25 mouse cellular contexts compared by ENCODE assay signal in genomic region chrX:139778886-139779285, GRCm38 (mm10). TPM values are rescaled to one million over a fixed set of nuclear protein-coding genes. Genes with fewer than 3 reads are reported as not detected.
DNase-seq lines count a peak whose midpoint lies in the region; ATAC-seq and TF ChIP-seq lines count a peak whose summit lies in the region.
"Had no signal": no experiment of that assay in that cellular context is flagged by ENCODE, and none has a peak within 500 bp of the region (broad histone marks: within the 10 kb centered on the region; RNA-seq: fewer than 3 reads in every experiment).

No protein-coding gene starts in this region.

- no peak overlapping the region for H3K27ac ChIP-seq in kidney, adult 2 months (ENCODE audit: insufficient read depth, low read depth, low read length)
- H3K27ac ChIP-seq in kidney, embryonic 14.5 days (ENCODE audit: low read depth, low read length), result no peak overlapping the region
- peak overlapping the region; percentile 94 for H3K27ac ChIP-seq in liver, adult 2 months (replicated peaks; ENCODE audit: insufficient read depth, low read depth, low read length)
- H3K27ac ChIP-seq in liver, postnatal 0 days (ENCODE audit: low read depth), result peak overlapping the region; percentile 72
- H3K27ac ChIP-seq in liver, embryonic 12.5 days, result no peak overlapping the region

- no peak for TF ChIP-seq CTCF in kidney, adult 2 months (conservative IDR thresholded peaks at IDR 0.05; ENCODE audit: insufficient read depth, insufficient read length, low read depth, low read length)
- TF ChIP-seq CTCF in liver, adult 2 months (IDR thresholded peaks at IDR 0.05; ENCODE audit: low read depth, low read length), result no peak
- TF ChIP-seq CTCF in liver, postnatal 0 days (IDR thresholded peaks at IDR 0.05; ENCODE audit: low read depth), result no peak

- no peak overlapping the region for H3K9ac ChIP-seq in kidney, embryonic 14.5 days (ENCODE audit: low read depth, low read length)
- H3K9ac ChIP-seq in liver, adult 2 months (ENCODE audit: low read depth, low read length), result peak overlapping the region; percentile 57
- H3K9ac ChIP-seq in liver, postnatal 0 days (replicated peaks), result no peak overlapping the region
- no peak overlapping the region for H3K9ac ChIP-seq in liver, embryonic 12.5 days

- no peak for TF ChIP-seq EP300 in liver, postnatal 0 days (IDR thresholded peaks at IDR 0.05; ENCODE audit: low read depth)

- no peak overlapping the region for H3K4me3 ChIP-seq in kidney, adult 2 months (ENCODE audit: insufficient read depth, low read depth, low read length)
- no peak overlapping the region for H3K4me3 ChIP-seq in kidney, embryonic 14.5 days (ENCODE audit: low read length)
- no peak overlapping the region for H3K4me3 ChIP-seq in liver, adult 2 months (ENCODE audit: insufficient read depth, low read depth, low read length)
- H3K4me3 ChIP-seq in liver, postnatal 0 days (ENCODE audit: low read depth, low read length), result no peak overlapping the region
- no peak overlapping the region for H3K4me3 ChIP-seq in liver, embryonic 12.5 days

- DNase-seq in kidney, adult 2 months, result peak; percentile 8
- peak; percentile 86 for DNase-seq in liver, adult 2 months (ENCODE audit: extremely low read depth, low read depth, low spot score)
- no peak for DNase-seq in liver
- DNase-seq in liver, postnatal 0 days, result no peak
- peak; percentile 70 for DNase-seq in yolk sac, embryonic 10.5 days (ENCODE audit: low spot score)
- no peak for DNase-seq in embryo, embryonic 10.5 days (ENCODE audit: low spot score)
- DNase-seq: adrenal gland, adult 8-10 months; adrenal gland, postnatal 14 days; adrenal gland, postnatal 25 days; B cell, adult 2 months; cerebellum, adult 11 months; cerebellum, adult 11-12 months had no signal

- 75% methylated on average over 1 of the region's 1 CpGs for WGBS in kidney, adult 2 months
- WGBS in kidney, embryonic 14.5 days, result 75% methylated on average over 1 of the region's 1 CpGs
- WGBS in liver, adult 2 months, result 15% methylated on average over 1 of the region's 1 CpGs
- WGBS in liver, postnatal 0 days (ENCODE audit: insufficient replicate concordance), result 50% methylated on average over 1 of the region's 1 CpGs
- WGBS in liver, embryonic 12.5 days (ENCODE audit: insufficient replicate concordance), result 78% methylated on average over 1 of the region's 1 CpGs

- no peaks in the 10 kb centered on the region for H3K27me3 ChIP-seq in kidney, adult 2 months (replicated peaks; ENCODE audit: control insufficient read depth, insufficient read depth, low read length)
- H3K27me3 ChIP-seq in kidney, embryonic 14.5 days (ENCODE audit: control insufficient read depth, insufficient read depth, low read length), result 0 out of 2 replicates have a peak, but pooled peaks cover 3% of the 10 kb centered on the region
- H3K27me3 ChIP-seq in liver, adult 2 months (ENCODE audit: control insufficient read depth, insufficient read depth, low read length), result no peaks in the 10 kb centered on the region
- no peaks in the 10 kb centered on the region for H3K27me3 ChIP-seq in liver, postnatal 0 days (ENCODE audit: insufficient read depth, low read length)
- peaks cover 7% of the 10 kb centered on the region; the same call in 1 of the 2 replicates for H3K27me3 ChIP-seq in liver, embryonic 12.5 days (replicated peaks)
- H3K27me3 ChIP-seq: CH12.LX had no signal

- no peak overlapping the region for H3K4me2 ChIP-seq in kidney, embryonic 14.5 days (replicated peaks; ENCODE audit: low read depth, low read length)
- H3K4me2 ChIP-seq in liver, postnatal 0 days (ENCODE audit: low read depth, low read length), result no peak overlapping the region
- no peak overlapping the region for H3K4me2 ChIP-seq in liver, embryonic 12.5 days

- H3K9me3 ChIP-seq in kidney, embryonic 14.5 days (ENCODE audit: control insufficient read depth, low read length), result no peaks in the 10 kb centered on the region
- H3K9me3 ChIP-seq in liver, postnatal 0 days (ENCODE audit: low read length), result no peaks in the 10 kb centered on the region
- no peaks in the 10 kb centered on the region for H3K9me3 ChIP-seq in liver, embryonic 12.5 days (replicated peaks)
- H3K9me3 ChIP-seq: G1E had no signal

- TF ChIP-seq POLR2A in kidney, adult 2 months (IDR thresholded peaks at IDR 0.05; ENCODE audit: low read depth, low read length), result no peak
- TF ChIP-seq POLR2A in liver, adult 2 months (IDR thresholded peaks at IDR 0.05; ENCODE audit: extremely low read depth, insufficient read depth, low read length), result no peak

- H3K79me2 ChIP-seq in liver, adult 2 months (ENCODE audit: control insufficient read depth, insufficient read depth, low read length), result no peaks in the 10 kb centered on the region

- H3K4me1 ChIP-seq in kidney, adult 2 months (ENCODE audit: control insufficient read depth, insufficient read depth, low read length), result peaks cover 20% of the 10 kb centered on the region
- no peaks in the 10 kb centered on the region for H3K4me1 ChIP-seq in kidney, embryonic 14.5 days (ENCODE audit: control insufficient read depth, insufficient read depth, low read length)
- H3K4me1 ChIP-seq in liver, adult 2 months (ENCODE audit: control insufficient read depth, insufficient read depth, low read length), result peaks cover 30% of the 10 kb centered on the region
- H3K4me1 ChIP-seq in liver, postnatal 0 days (ENCODE audit: insufficient read depth), result peaks cover 7% of the 10 kb centered on the region
- H3K4me1 ChIP-seq in liver, embryonic 12.5 days, result peaks cover 30% of the 10 kb centered on the region

- no peak for ATAC-seq in kidney, embryonic 14.5 days (ENCODE audit: low FRiP score, low TSS enrichment)
- ATAC-seq in liver, postnatal 0 days, result peak; percentile 74
- no peak for ATAC-seq in liver, embryonic 12.5 days
- ATAC-seq: activated CD4-positive, CD25-positive, alpha-beta regulatory T cell, adult 4 months; CD4-positive, CD25-positive, alpha-beta regulatory T cell, adult 4 months; Patski had no signal

- no peaks in the 10 kb centered on the region for H3K36me3 ChIP-seq in kidney, adult 2 months (ENCODE audit: control insufficient read depth, insufficient read depth, low read length)
- no peaks in the 10 kb centered on the region for H3K36me3 ChIP-seq in kidney, embryonic 14.5 days (ENCODE audit: control insufficient read depth, insufficient read depth, low read length)
- no peaks in the 10 kb centered on the region for H3K36me3 ChIP-seq in liver, adult 2 months (ENCODE audit: control insufficient read depth, insufficient read depth, low read length)
- H3K36me3 ChIP-seq in liver, postnatal 0 days (replicated peaks; ENCODE audit: insufficient read depth, low read length), result no peaks in the 10 kb centered on the region
- H3K36me3 ChIP-seq in liver, embryonic 12.5 days, result no peaks in the 10 kb centered on the region
- H3K36me3 ChIP-seq: G1E had no signal

RNA-seq across cellular contexts. Expression of gene Ripply1, which starts 3.3 kb away (rescaled TPM):
- polyA plus RNA-seq in kidney, adult 2 months (2012; rRNA removed), result 0.09 and 0.12 TPM in 2 replicates
- polyA plus RNA-seq in kidney, embryonic 14.5 days (2014; fragmentation: Nextera tagmentation; extraction: Ambion mirVana), result not detected in 2 replicates
- 0.74 and 1.6 TPM in 2 replicates for total RNA-seq in liver, adult 2 months (2014; rRNA removed)
- polyA plus RNA-seq in liver, adult 2 months (2012; rRNA removed), result 1.5 and 2.5 TPM in 2 replicates
- polyA plus RNA-seq in liver, postnatal 0 days (2015; fragmentation: Nextera tagmentation; extraction: Ambion mirVana), result not detected in 2 replicates
- not detected in 2 replicates for polyA plus RNA-seq in liver, embryonic 12.5 days (2016; fragmentation: Nextera tagmentation; extraction: Ambion mirVana)
- total RNA-seq: adrenal gland, adult 18-20 months; adrenal gland, adult 2 months; adrenal gland, adult 8-10 months; adrenal gland, postnatal 10 days; adrenal gland, postnatal 14 days; adrenal gland, postnatal 25 days; adrenal gland, postnatal 36 days; CH12.LX; G1E; MEL had no signal
- polyA plus RNA-seq: activated CD4-positive, CD25-positive, alpha-beta regulatory T cell, adult 4 months; adrenal gland, adult 2 months; C2C12; CD4-positive, CD25-positive, alpha-beta regulatory T cell, adult 4 months had no signal

RNA-seq across cellular contexts. Expression of gene Cldn2, which starts 21.7 kb away (rescaled TPM):
- 203 and 226 TPM in 2 replicates for polyA plus RNA-seq in kidney, adult 2 months (2012; rRNA removed)
- 5.0 and 5.2 TPM in 2 replicates for polyA plus RNA-seq in kidney, embryonic 14.5 days (2014; fragmentation: Nextera tagmentation; extraction: Ambion mirVana)
- 22.4 and 23.1 TPM in 2 replicates for total RNA-seq in liver, adult 2 months (2014; rRNA removed)
- polyA plus RNA-seq in liver, adult 2 months (2012; rRNA removed), result 42.9 and 59.2 TPM in 2 replicates
- 8.1 and 8.4 TPM in 2 replicates for polyA plus RNA-seq in liver, postnatal 0 days (2015; fragmentation: Nextera tagmentation; extraction: Ambion mirVana)
- 0.08 and 0.11 TPM in 2 replicates for polyA plus RNA-seq in liver, embryonic 12.5 days (2016; fragmentation: Nextera tagmentation; extraction: Ambion mirVana)
- total RNA-seq: adrenal gland, postnatal 25 days; CH12.LX; MEL had no signal
- polyA plus RNA-seq: activated CD4-positive, CD25-positive, alpha-beta regulatory T cell, adult 4 months; adrenal gland, adult 2 months; C2C12; CD4-positive, CD25-positive, alpha-beta regulatory T cell, adult 4 months had no signal

Comparison
In these comparisons a context has a peak if more than half of its experiments do, and no peak if none do; other contexts are left out.
1. DNase-seq: peak in kidney, adult 2 months (single experiment), liver, adult 2 months (single experiment) and yolk sac, embryonic 10.5 days (single experiment); none in liver (single experiment), liver, postnatal 0 days (single experiment) and embryo, embryonic 10.5 days (single experiment).
2. H3K27ac ChIP-seq: peak in liver, adult 2 months (single experiment) and liver, postnatal 0 days (single experiment); none in kidney, adult 2 months (single experiment), kidney, embryonic 14.5 days (single experiment) and liver, embryonic 12.5 days (single experiment).